ENCODE assay signal across 8 mouse cellular contexts in the genomic region with DNA sequence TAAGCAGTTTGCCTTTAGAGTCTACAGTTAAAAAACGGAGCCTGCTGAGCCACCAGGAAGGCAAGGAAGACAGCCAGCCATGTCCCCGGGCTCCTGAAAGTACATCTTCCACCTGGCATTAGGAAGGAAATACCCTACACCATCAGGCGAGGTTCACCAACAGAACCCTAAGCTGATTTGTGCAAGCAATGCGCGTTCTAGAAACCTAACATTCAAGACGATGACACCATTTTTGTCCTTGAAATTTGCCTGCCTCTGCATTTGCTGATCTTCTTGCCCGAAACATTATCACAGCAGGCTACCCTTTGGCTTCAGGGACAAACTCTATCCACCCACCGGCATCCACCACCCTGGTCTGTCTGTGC. TPM values are rescaled to one million over a fixed set of nuclear protein-coding genes. Genes with fewer than 3 reads are reported as not detected.
A peak's percentile ranks its signal among the peaks of the same experiment; 100 is the strongest.
DNase-seq lines count a peak whose midpoint lies in the region; ATAC-seq and TF ChIP-seq lines count a peak whose summit lies in the region.

No protein-coding gene starts in this region.

- peaks cover 14% of the 10 kb centered on the region for H3K36me3 ChIP-seq in lung, embryonic 14.5 days (ENCODE audit: insufficient read depth)
- peaks cover 5% of the 10 kb centered on the region; the same call in 1 of the 2 replicates for H3K36me3 ChIP-seq in heart, postnatal 0 days (replicated peaks; ENCODE audit: control insufficient read depth, insufficient read depth, low read length)

- no peaks in the 10 kb centered on the region for H3K27me3 ChIP-seq in cerebellum, adult 2 months (ENCODE audit: control insufficient read depth, insufficient read depth, low read length)
- no peaks in the 10 kb centered on the region for H3K27me3 ChIP-seq in lung, embryonic 14.5 days (ENCODE audit: insufficient read depth, low read length)
- no peaks in the 10 kb centered on the region for H3K27me3 ChIP-seq in heart, postnatal 0 days (ENCODE audit: control insufficient read depth, insufficient read depth, low read length)

- no peak for TF ChIP-seq POLR2A in cerebellum, adult 2 months (IDR thresholded peaks at IDR 0.05; ENCODE audit: borderline replicate concordance, insufficient read depth, low read length)

- no peak overlapping the region for H3K4me3 ChIP-seq in cerebellum, adult 2 months (replicated peaks; ENCODE audit: insufficient read depth, low read depth, low read length)
- H3K4me3 ChIP-seq in lung, embryonic 14.5 days (ENCODE audit: low read depth, low read length): no peak overlapping the region
- H3K4me3 ChIP-seq in heart, postnatal 0 days (ENCODE audit: low read depth, low read length): 0 out of 2 replicates have a peak overlapping the region, but pooled peaks have one; percentile 86

- 0 out of 2 replicates have a peak overlapping the region, but pooled peaks have one; percentile 9 for H3K9ac ChIP-seq in lung, embryonic 14.5 days
- 0 out of 2 replicates have a peak overlapping the region, but pooled peaks have one; percentile 11 for H3K9ac ChIP-seq in heart, postnatal 0 days (replicated peaks; ENCODE audit: low read depth, low read length)

- no peaks in the 10 kb centered on the region for H3K9me3 ChIP-seq in lung, embryonic 14.5 days (ENCODE audit: low read depth, low read length)
- no peaks in the 10 kb centered on the region for H3K9me3 ChIP-seq in heart, postnatal 0 days (replicated peaks; ENCODE audit: control insufficient read depth, low read length)

- TF ChIP-seq EP300 in heart, postnatal 0 days (IDR thresholded peaks at IDR 0.05; ENCODE audit: low read depth): no peak

- peaks cover 11% of the 10 kb centered on the region; the same call in 1 of the 2 replicates for H3K4me1 ChIP-seq in cerebellum, adult 2 months (ENCODE audit: control insufficient read depth, insufficient read depth, low read length)
- H3K4me1 ChIP-seq in lung, embryonic 14.5 days (ENCODE audit: insufficient read depth): peaks cover 37% of the 10 kb centered on the region
- H3K4me1 ChIP-seq in heart, postnatal 0 days (ENCODE audit: control insufficient read depth, insufficient read depth): peaks cover 33% of the 10 kb centered on the region

- no peak overlapping the region; the same call in 1 of the 2 replicates for H3K27ac ChIP-seq in cerebellum, adult 2 months (ENCODE audit: insufficient read depth, low read length)
- H3K27ac ChIP-seq in lung, embryonic 14.5 days (ENCODE audit: low read depth): peak overlapping the region; percentile 99
- H3K27ac ChIP-seq in heart, postnatal 0 days (ENCODE audit: low read depth): peak overlapping the region; percentile 100

- DNase-seq in cerebellum, adult 2 months: peak; percentile 43 to 47
- no peak for DNase-seq in cerebellum, postnatal 4 days (ENCODE audit: low spot score in 2 of 2)
- DNase-seq in lung, embryonic 14.5 days: no peak
- no peak for DNase-seq in lung, postnatal 25 days (ENCODE audit: low spot score)
- DNase-seq in heart, postnatal 0 days (ENCODE audit: low spot score): no peak
- peak; percentile 37 for DNase-seq in naive thymus-derived CD4-positive, alpha-beta T cell, adult 2 months (ENCODE audit: low read depth)
- no peak for DNase-seq in gastrocnemius, adult 18-20 months (ENCODE audit: low spot score)
- DNase-seq in thymus, postnatal 36 days: no peak

- WGBS in cerebellum, adult 2 months: 24% methylated on average over 8 of the region's 8 CpGs
- 45% methylated on average over 8 of the region's 8 CpGs for WGBS in lung, embryonic 14.5 days
- WGBS in heart, postnatal 0 days: 58% methylated on average over 8 of the region's 8 CpGs

- ATAC-seq in lung, embryonic 14.5 days (ENCODE audit: insufficient read depth): no peak
- no peak for ATAC-seq in heart, postnatal 0 days (ENCODE audit: insufficient read depth, low read depth)

- no peak for TF ChIP-seq CTCF in cerebellum, adult 2 months (IDR thresholded peaks at IDR 0.05; ENCODE audit: borderline replicate concordance, insufficient read depth, low read depth, low read length)
- no peak for TF ChIP-seq CTCF in lung, embryonic 14.5 days (IDR thresholded peaks at IDR 0.05; ENCODE audit: low read depth)
- no peak for TF ChIP-seq CTCF in heart, postnatal 0 days (IDR thresholded peaks at IDR 0.05; ENCODE audit: low read depth)

- peak overlapping the region; percentile 90 for H3K4me2 ChIP-seq in lung, embryonic 14.5 days
- peak overlapping the region; percentile 80 for H3K4me2 ChIP-seq in heart, postnatal 0 days (ENCODE audit: low read depth, low read length)

RNA-seq across cellular contexts. Expression of gene Pigv, which starts 1.9 kb away (rescaled TPM):
- 10.8 and 11.1 TPM in 2 replicates for polyA plus RNA-seq in cerebellum, adult 2 months (2012; rRNA removed)
- polyA plus RNA-seq in lung, embryonic 14.5 days (2014; fragmentation: Nextera tagmentation; extraction: Ambion mirVana): 13.9 and 14.5 TPM in 2 replicates
- total RNA-seq in heart, postnatal 0 days (2014; rRNA removed; ENCODE audit: low replicate concordance): 8.7 and 13.7 TPM in 2 replicates
- polyA plus RNA-seq in heart, postnatal 0 days (2015; fragmentation: Nextera tagmentation; extraction: Ambion mirVana): 12.9 and 13.5 TPM in 2 replicates
- 10 to 100 TPM in 1 of 2 experiments, 1 to 10 TPM in 1; 9.7 to 12.2 TPM for total RNA-seq in gastrocnemius, adult 18-20 months (2021)

RNA-seq across cellular contexts. Expression of gene Zdhhc18, which starts 24.4 kb away (rescaled TPM):
- polyA plus RNA-seq in cerebellum, adult 2 months (2012; rRNA removed): 51.8 and 58.7 TPM in 2 replicates
- 5.5 and 9.9 TPM in 2 replicates for polyA plus RNA-seq in lung, embryonic 14.5 days (2014; fragmentation: Nextera tagmentation; extraction: Ambion mirVana)
- total RNA-seq in heart, postnatal 0 days (2014; rRNA removed; ENCODE audit: low replicate concordance): 11.4 and 21.8 TPM in 2 replicates
- 1.7 and 2.3 TPM in 2 replicates for polyA plus RNA-seq in heart, postnatal 0 days (2015; fragmentation: Nextera tagmentation; extraction: Ambion mirVana)
- total RNA-seq in gastrocnemius, adult 18-20 months (2021): 10 to 100 TPM; 24.1 to 35.7 TPM

Comparison
In these comparisons a context has a peak if more than half of its experiments do, and no peak if none do; other contexts are left out.
1. DNase-seq: peak in cerebellum, adult 2 months (2 of 2) and naive thymus-derived CD4-positive, alpha-beta T cell, adult 2 months (single experiment); none in cerebellum, postnatal 4 days (0 of 2), lung, embryonic 14.5 days (single experiment), lung, postnatal 25 days (single experiment), heart, postnatal 0 days (single experiment), gastrocnemius, adult 18-20 months (single experiment) and thymus, postnatal 36 days (0 of 2).